Mouse (Mus musculus): Measurements from ENCODE around the gene Gm20909. TPM values are rescaled to one million over a fixed set of nuclear protein-coding genes. Genes with fewer than 3 reads are reported as not detected.
"Not testable (repeated sequence)": the region's sequence is repeated elsewhere in the genome, so short reads cannot be mapped to it uniquely, and the experiment has no call there.

Gene Gm20909
- not detected in 2 replicates for polyA plus RNA-seq (2012; rRNA removed)

DNA sequence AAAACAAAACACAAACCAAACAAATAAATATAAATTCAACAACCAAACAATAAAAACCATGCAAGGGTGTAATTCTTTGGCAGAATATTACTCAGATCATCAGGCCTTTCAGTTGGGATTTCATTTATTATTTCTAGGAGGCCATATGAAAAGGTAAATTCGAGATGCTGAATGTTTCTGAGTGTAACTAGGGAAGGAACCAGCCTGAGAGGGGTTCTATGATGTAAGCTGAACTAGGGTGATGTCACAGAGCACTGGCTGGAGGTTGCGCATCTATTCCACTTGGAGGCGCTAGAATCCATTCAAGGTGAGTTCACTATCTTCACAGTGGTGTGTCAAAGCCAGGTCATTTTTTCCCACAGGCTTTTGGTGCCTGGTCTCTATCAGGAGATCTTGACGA, at the start of gene Gm20909:
Gm20909 (plus strand) TSS at position 301 of the 400 bp plus-strand sequence.
- no CpG with 5 or more reads among the region's 4 CpGs for WGBS
- H3K27me3 ChIP-seq (ENCODE audit: control insufficient read depth, insufficient read depth, low read length); H3K4me3 ChIP-seq (ENCODE audit: extremely low read depth, insufficient read depth, insufficient read length); H3K36me3 ChIP-seq (ENCODE audit: control insufficient read depth, insufficient read depth, low read length); H3K27ac ChIP-seq (ENCODE audit: insufficient read depth, low read length); DNase-seq (ENCODE audit: low read depth in 1 of 2, low spot score in 2 of 2); H3K4me1 ChIP-seq (ENCODE audit: control insufficient read depth, insufficient read depth, insufficient read length): not testable (repeated sequence)

Other genes starting within 250 kb of the Gm20909 start
- not detected in 2 replicates for gene Gm29866, start 170.9 kb upstream of the Gm20909 start, polyA plus RNA-seq (2012; rRNA removed)
- not detected in 2 replicates for gene Gm20865, start 77.0 kb downstream of the Gm20909 start, polyA plus RNA-seq (2012; rRNA removed)